Mouse (Mus musculus): ENCODE measurements at regions not wholly inside any gene's neighbourhood (a gene's known extent, or its start where the extent isn't known, plus 50 kb on each side); places are given as distances from the start of the nearest gene placed in this dataset.

DNA sequence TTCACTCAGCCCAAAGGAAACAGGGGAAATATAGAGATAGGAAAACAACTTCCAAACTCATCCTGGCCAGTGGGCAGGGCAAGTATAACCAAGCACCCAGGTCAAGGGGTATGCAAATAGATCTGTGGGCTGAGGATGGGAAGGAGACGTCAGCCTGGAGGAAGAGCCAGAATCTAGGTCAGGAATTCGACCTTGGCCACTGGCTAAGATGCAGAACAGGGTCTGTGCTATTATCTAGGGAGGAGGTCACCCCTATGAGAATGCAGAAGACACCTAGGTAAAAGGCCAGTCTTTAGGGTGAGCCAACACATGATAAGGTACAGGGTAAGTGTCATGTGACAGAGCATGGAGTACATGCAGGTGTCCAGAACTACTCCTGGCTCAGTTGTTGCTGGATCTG is 68.8 kb downstream of the Rassf10 start:
- no peak for TF ChIP-seq CTCF (conservative IDR thresholded peaks at IDR 0.05; ENCODE audit: low read length)
- no peak for TF ChIP-seq NANOG (IDR thresholded peaks at IDR 0.05; ENCODE audit: borderline replicate concordance, low read length)
- no peak for TF ChIP-seq POU5F1 (IDR thresholded peaks at IDR 0.05; ENCODE audit: borderline replicate concordance, low read length)
